Mouse (Mus musculus): ENCODE results near the gene Als2cr12.

GRCm38 (mm10) chr1:58668191-58668590, 27.6 kb downstream of the Als2cr12 start:
- TF ChIP-seq CTCF (IDR thresholded peaks at IDR 0.05; ENCODE audit: extremely low read depth, insufficient read length, insufficient replicate concordance, low read depth, low read length): no peak
- TF ChIP-seq POLR2A (IDR thresholded peaks at IDR 0.05; ENCODE audit: low read depth, low read length): no peak
